Mouse (Mus musculus) embryo, embryonic 10.5 days (tissue): ENCODE results near the gene Olfr301.

ENCODE experiments used
- DNase-seq: peaks from one replicate; pipeline ENCODE4 v3.0.0-alpha.2; 2015; ENCODE audit warnings: low spot score

Gene Olfr301

GRCm38 (mm10) chr7:86403546-86403945 is at the start of gene Olfr301:
Olfr301 (plus strand) TSS chr7:86403846.
- no peak for DNase-seq

DNA sequence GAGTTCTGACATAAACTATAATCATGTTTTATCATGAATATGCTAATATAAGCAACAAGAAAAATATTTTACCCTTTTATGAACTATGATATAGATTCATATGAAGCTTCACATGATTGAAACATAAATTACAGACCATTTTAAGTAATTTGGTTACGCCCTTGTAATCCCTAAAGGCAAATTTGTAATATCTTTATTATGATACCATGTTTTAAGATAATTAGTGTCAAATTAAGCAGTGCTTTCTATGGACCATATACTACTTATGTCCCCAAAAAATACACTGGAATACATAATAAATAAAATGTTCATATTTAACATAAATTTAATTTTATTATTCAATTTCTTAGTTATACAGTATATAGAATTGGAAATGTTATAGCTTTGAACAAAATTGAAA is 36.8 kb upstream of the Olfr301 start, which contains the start of gene Olfr305:
Olfr305 (minus strand) TSS at position 101 of the 400 bp plus-strand sequence.
- no peak for DNase-seq

GRCm38 (mm10) chr7:86385769-86386168 is 17.9 kb upstream of the Olfr301 start:
- DNase-seq, result peak; percentile 5

DNA sequence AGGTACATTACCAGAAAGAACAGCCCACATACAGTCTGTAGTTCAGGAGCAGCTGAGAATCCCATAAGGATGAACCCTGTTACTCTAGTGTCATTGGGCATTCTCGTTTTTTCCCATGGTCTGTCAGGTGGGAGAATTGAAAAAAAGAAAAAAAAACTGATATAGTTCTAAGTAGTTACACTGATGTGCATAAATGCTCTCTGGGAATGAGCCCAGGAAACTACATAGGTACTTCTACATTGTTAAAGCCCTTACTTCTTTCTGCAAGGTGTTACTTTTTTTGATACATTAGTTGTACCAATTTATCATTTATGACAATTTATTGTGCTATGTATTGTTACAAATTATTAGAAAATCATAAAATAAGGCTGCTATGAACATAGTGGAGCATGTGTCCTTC is 17.1 kb upstream of the Olfr301 start, which contains the start of gene Olfr304:
Olfr304 (minus strand) TSS at position 101 of the 400 bp plus-strand sequence.
- DNase-seq, result no peak

DNA sequence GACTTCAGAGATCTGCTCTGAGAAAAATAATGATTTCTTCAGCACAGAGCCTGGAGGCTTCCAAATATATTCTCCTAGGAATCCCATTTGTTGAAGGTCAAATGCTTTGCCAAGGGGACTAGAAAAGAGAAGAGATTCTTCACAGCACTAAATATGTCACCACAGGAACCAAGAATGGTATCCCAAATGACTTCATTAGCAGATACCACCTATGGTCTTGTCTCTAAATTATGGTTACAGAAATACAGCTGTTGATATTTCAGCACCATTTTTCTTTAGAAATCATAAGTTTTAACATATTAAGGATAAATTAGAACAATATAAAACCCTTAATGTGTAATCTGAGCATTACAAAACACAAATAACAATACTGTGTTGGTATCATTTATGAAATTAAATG is 6.0 kb upstream of the Olfr301 start, which contains the start of gene Olfr303:
Olfr303 (minus strand) TSS at position 101 of the 400 bp plus-strand sequence.
- no peak for DNase-seq

DNA sequence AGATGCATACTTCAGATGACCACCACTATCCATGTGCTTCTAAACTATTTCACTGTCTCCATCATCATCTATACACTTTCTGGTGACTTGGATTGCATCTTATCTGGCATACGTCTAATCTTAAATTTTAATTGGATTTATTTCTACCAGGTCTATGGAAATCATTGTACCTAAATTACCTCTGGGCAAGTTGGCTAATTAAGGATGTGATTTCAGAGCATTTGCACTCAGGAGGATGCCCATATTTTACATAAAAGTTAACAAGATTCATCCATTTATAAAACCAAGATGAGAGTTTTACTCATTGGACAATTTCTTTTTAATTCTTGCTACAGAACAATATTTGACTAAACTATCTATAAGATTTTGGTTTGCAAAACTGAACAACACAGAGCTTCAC is 56.0 kb downstream of the Olfr301 start, which contains the start of gene Olfr299:
Olfr299 (plus strand) TSS at position 301 of the 400 bp plus-strand sequence.
- no peak for DNase-seq
